Mouse (Mus musculus): ENCODE measurements around the gene Ovol2.

The Ovol2 gene

DNA sequence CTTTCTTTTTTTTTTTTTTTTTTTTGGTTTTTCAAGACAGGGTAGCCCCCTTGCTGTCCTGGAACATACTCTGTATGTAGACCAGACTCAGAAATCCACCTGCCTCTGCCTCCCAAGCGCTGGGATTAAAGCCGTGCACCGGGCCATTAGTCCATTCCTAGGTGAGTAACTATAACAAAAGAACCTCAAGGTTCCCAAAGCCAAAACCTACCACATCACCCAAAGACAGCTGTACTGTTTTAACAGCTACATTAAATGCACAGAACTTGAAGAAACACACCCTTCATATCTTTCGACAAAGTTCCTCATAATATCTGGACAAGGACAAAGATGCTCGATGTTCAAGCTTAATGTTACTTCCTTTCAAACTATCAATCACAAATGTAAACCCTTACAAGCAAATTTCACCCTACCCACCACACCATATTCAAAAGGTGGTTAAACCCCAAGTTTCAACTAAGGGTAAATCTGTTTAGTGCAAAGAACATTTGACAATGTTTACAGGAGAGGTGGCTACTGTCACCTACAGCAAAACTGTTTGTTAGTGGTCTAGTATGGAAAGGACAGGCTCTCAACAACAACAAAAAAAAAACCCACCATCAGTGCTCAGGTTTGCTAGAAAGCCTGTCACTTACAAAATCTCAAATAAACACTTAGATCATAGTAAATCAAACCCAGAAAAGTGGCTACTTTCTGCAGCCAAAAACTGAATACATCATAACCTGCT lies 64.8 kb downstream of the Ovol2 start:
- no peak for DNase-seq (ENCODE audit: low spot score)

DNA sequence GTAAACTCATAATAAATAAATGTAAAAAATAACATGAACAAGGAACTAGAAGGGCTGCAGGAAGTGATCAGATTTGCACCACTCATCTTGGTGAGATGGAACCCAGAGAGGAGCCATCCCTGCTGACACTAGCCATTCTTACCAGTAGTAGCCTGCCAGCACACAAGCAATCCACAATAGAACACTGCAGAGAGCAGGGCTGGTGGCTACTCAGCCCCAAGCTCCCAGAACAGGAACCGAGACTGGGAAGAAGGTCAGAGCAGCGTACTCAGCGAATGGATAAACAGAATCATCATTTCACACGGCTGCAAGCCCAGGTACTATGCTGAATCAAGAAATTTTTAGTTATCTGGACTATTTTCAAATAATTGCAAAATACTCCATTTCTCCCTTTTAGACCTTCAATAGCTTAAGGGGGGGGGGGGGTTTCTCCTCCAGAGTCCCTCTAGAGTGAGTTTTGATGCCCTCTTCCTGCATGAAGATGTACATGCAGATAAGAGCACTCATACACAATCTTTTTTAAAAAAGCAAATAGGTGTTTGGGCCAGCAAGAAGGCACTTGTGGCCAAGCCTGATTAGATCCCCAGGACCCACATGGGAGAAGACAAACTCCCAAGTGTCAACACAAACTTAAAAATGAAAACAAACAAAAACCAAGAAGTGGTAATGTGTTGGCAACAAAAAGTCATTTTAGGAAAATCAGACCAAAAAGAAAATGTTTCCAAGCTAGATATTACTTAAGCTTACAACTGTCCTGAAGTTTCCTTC lies 65.8 kb downstream of the Ovol2 start:
- peak; percentile 29 for DNase-seq (ENCODE audit: low spot score)

DNA sequence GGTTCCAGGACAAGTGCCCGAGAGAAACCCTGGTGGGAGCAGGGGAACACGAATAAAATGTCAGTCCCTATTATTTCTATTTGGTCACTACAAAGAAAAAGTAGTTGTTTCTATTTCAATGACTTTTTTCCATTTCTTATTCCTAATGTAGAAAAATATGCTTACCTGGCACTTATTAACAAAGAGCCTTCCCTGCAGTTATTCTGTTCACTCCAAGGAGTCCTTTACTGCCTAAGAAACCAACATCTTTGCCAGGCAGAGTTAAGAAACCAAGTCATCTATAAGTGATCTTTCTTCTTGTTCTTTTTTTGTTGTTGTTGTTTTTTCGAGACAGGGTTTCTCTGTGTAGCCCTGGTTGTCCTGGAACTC lies 66.8 kb downstream of the Ovol2 start:
- no peak for DNase-seq (ENCODE audit: low spot score)

DNA sequence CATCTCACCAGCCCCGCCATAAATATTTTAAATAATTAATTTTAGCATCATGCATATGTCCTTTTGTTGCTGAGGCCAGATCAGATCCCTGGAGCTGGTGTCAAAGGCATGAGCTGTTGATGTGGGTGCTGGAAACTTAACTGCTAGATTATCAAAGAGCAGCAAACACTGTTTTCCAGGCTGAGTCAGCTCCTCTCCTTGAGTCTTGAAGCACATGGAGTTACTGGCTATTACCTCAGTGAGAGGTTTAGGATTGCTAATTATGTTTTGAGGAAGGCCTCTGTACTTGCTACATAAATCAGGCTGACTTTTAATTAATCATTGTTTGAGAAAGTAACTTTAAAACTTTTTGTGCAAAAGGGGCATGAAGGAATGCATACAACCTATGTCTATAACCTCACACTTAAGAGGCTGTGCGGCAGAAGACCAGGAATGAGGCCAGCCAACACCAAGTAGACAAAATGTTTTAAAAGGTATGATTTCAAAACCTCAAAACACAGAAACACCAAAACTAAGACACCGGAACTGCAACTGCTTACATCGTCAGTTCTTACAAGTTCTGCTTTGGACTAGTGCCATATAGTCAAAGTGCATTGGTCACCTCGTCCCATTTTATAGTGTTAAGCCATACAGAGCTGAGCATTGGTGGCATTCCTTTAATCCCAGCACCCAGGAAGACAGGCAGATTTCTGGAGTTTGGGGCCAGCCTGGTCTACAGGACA lies 67.4 kb downstream of the Ovol2 start:
- peak; percentile 30 for DNase-seq (ENCODE audit: low spot score)

DNA sequence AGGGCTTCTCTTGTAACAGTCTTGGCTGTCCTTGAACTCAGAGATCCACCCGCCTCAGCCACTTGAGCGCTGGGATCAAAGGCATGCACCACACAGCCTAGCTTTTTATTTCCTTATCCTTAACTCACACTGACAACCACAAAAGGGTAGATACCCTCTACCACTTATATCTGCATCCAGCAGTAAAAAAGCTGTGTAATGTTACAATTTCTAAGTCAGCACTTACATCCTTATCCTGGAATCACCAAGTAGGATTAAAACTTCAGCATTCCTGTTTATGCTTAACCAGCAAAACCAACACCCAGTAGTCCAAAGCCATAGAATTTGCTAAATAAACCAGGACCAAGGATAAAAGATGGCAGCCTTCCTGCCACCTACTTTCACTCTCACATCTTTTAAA lies 69.1 kb downstream of the Ovol2 start:
- DNase-seq (ENCODE audit: low spot score), result no peak
